Mouse (Mus musculus): Measurements from ENCODE around the gene Txn2. TPM values are rescaled to one million over a fixed set of nuclear protein-coding genes. Genes with fewer than 3 reads are reported as not detected.

Gene Txn2
- 10 to 100 TPM; 22.6 to 79.9 (median 50.3) TPM for total RNA-seq (2018; cell fraction: chromatin; rRNA removed)
- 100 to 1,000 TPM in 23 of 26 experiments, 10 to 100 TPM in 3; 92.0 to 152 (median 128) TPM for total RNA-seq (2018; cell fraction: cytosol; rRNA removed)
- 10 to 100 TPM; 22.5 to 86.7 (median 50.0) TPM for total RNA-seq (2018; cell fraction: nucleus; rRNA removed)
- polyA plus RNA-seq (2018), result 106 to 159 TPM (median 117 TPM) in 3 replicates

- H3K27ac ChIP-seq, result peak within 1 kb of the TSS; percentile 62
- peaks cover 22% of the 10 kb centered on the region for H3K79me2 ChIP-seq (ENCODE audit: inconsistent target)
- peak within 1 kb of the TSS; percentile 55 for H3K4me3 ChIP-seq (ENCODE audit: inconsistent target)
- peaks cover 22% of the 10 kb centered on the region for H3K36me3 ChIP-seq (ENCODE audit: inconsistent target)
- WGBS (ENCODE audit: missing documents), result under 1% methylated on average over 34 of the region's 34 CpGs
Measured at GRCm38 (mm10) chr15:77928673-77929331, at the start of gene Txn2. Gene Txn2, minus strand, starts transcription at chr15:77929006.

DNA sequence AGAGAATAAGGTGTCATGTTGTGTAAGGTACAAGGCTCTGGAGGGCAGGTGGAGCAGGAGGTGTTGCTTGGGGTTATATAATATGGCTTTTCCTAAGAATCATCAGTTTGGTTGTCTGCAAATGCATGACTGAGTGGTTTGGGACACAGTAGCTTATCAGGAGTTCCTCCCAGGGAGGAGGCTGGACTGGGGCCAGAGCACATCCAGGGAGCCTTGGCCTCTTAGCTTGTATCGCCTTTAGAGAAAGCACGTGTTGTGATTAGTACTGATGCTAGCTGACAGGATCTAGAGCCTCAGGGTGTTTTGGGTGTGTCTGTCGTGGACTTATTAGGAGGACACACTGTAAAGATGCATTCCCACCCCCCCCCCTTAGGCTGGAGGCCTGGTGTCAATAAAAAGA, 48.9 kb upstream of the Txn2 start:
- Histone ChIP-seq H3K79me2 (ENCODE audit: inconsistent target) (no peaks in the 10 kb centered on the region), H3K4me3 (ENCODE audit: inconsistent target) (no peak overlapping the region), H3K36me3 (ENCODE audit: inconsistent target) (no peaks in the 10 kb centered on the region), H3K27ac (no peak overlapping the region)
- WGBS (ENCODE audit: missing documents), result 78% methylated on average over 3 of the region's 3 CpGs

DNA sequence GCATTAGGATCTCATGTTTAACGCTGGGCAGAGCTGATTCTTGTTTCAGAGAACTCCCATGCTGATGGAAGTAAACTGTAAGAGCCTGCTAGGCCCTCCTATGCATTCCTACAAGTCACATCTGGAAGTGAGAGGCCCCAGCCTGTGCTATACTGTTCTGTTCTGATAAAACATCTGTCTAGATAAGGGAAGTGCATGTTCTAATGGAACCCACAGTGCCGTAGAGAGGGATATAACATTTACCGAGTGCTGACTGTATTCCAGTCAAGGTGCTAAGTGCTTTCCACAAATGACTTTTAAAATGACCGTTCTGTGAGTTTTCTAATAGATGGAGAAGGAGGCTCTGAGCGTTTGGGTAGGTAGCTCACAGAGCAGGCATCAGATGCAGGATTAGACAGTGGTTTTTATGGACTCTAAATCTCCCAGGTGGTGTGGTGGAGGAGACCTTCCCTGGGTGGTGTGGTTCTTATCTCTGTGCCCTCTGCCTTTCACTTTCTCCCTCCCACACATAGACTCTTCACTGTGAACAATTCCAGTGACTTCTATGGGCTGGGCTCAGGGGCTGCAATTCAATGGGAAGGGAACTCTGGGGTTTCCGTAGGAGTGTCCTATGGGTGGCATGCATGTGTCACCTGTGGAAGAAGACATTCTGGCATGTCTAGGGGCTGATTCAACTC, 45.5 kb upstream of the Txn2 start:
- H3K79me2 ChIP-seq (ENCODE audit: inconsistent target), result peaks cover 13% of the 10 kb centered on the region
- 73% methylated on average over 6 of the region's 6 CpGs for WGBS (ENCODE audit: missing documents)
- no peak overlapping the region for H3K27ac ChIP-seq
- no peaks in the 10 kb centered on the region for H3K36me3 ChIP-seq (ENCODE audit: inconsistent target)
- no peak overlapping the region for H3K4me3 ChIP-seq (ENCODE audit: inconsistent target)

- Histone ChIP-seq H3K4me3 (ENCODE audit: inconsistent target) (peak within 1 kb of the TSS; percentile 96), H3K79me2 (ENCODE audit: inconsistent target) (peaks cover 31% of the 10 kb centered on the region), H3K27ac (peak within 1 kb of the TSS; percentile 92), H3K36me3 (ENCODE audit: inconsistent target) (peaks cover 26% of the 10 kb centered on the region)
- 1% methylated on average over 71 of the region's 72 CpGs for WGBS (ENCODE audit: missing documents)
Measured at GRCm38 (mm10) chr15:77970470-77971292, 41.9 kb upstream of the Txn2 start, which contains the start of gene Eif3d. Gene Eif3d, minus strand, starts transcription at chr15:77970813.

DNA sequence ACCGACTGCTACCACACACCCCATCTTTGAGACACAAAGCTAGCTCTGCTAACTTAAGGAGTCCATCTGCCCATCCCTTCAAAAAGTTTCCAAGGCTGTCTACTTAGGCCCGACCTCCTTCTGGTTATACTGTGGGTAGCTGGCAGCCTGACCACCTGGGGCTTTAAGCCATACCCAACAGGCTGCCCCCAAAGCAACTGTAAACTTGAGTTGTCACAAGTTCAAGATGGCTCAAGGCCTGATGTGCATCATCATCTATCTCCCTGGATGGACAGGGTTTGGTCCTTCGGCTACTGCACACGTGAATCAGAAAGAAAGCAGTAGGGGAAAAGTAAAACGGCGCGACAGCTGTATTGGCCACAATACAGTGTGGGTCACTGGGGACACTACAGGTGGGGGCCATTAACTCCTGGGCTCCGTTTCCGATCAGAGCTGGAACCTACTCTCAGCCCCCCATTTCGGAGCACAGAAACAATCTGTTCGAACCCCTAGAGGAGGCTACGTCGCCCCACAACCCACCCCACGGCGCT, 41.2 kb upstream of the Txn2 start:
- Histone ChIP-seq H3K4me3 (ENCODE audit: inconsistent target) (peak overlapping the region; percentile 96), H3K36me3 (ENCODE audit: inconsistent target) (peaks cover 33% of the 10 kb centered on the region), H3K27ac (peak overlapping the region; percentile 92), H3K79me2 (ENCODE audit: inconsistent target) (peaks cover 31% of the 10 kb centered on the region)
- under 1% methylated on average over 15 of the region's 15 CpGs for WGBS (ENCODE audit: missing documents)

DNA sequence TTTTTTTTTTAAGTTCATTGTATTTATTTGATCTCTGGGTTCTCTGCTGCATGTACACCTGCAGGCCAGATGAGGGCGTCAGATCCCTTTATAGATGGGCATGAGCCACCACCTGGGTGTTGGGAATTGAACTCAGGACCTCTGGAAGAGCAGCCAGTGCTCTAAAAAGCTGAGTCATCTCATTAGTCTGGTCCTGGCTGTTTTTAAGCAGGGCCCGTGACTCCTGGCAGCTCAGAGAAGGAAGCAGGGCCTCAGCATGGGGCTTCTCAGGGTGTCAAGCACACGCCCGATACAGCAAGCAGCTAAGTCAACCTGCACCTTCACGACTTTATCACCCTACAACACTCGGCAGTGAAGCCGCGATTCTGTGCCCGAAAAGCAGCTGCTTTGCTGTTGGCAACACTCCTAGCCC, 36.3 kb upstream of the Txn2 start:
- Histone ChIP-seq H3K27ac (no peak overlapping the region), H3K4me3 (ENCODE audit: inconsistent target) (no peak overlapping the region), H3K79me2 (ENCODE audit: inconsistent target) (peaks cover 26% of the 10 kb centered on the region), H3K36me3 (ENCODE audit: inconsistent target) (peaks cover 82% of the 10 kb centered on the region)
- WGBS (ENCODE audit: missing documents), result 77% methylated on average over 9 of the region's 9 CpGs

DNA sequence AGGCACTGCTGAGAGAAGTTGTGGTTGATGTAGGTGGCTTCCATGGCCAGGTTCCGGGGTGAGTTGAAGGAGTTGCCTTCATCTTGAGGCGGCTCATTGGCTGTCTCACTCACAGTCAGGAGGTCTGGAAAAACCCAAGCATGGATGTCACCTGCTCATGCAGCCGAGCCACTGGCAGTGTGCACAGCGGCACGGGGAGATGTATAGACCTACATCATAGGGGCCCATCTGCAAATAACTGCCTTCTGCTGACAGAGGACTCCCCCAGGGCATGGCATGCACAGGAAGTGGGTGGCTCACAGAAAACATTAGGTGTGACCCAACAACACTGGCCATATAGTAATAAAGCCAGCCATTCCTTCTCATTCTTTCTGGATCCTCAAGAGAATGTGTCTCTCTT, 33.6 kb upstream of the Txn2 start:
- WGBS (ENCODE audit: missing documents), result 98% methylated on average over 5 of the region's 5 CpGs
- H3K36me3 ChIP-seq (ENCODE audit: inconsistent target), result peaks cover 90% of the 10 kb centered on the region
- H3K27ac ChIP-seq, result no peak overlapping the region
- H3K79me2 ChIP-seq (ENCODE audit: inconsistent target), result no peaks in the 10 kb centered on the region
- no peak overlapping the region for H3K4me3 ChIP-seq (ENCODE audit: inconsistent target)

GRCm38 (mm10) chr15:77960693-77961092, 31.9 kb upstream of the Txn2 start:
- H3K27ac ChIP-seq, result no peak overlapping the region
- no peak overlapping the region for H3K4me3 ChIP-seq (ENCODE audit: inconsistent target)
- no peaks in the 10 kb centered on the region for H3K79me2 ChIP-seq (ENCODE audit: inconsistent target)
- peaks cover 73% of the 10 kb centered on the region for H3K36me3 ChIP-seq (ENCODE audit: inconsistent target)
- WGBS (ENCODE audit: missing documents), result 95% methylated on average over 6 of the region's 6 CpGs

DNA sequence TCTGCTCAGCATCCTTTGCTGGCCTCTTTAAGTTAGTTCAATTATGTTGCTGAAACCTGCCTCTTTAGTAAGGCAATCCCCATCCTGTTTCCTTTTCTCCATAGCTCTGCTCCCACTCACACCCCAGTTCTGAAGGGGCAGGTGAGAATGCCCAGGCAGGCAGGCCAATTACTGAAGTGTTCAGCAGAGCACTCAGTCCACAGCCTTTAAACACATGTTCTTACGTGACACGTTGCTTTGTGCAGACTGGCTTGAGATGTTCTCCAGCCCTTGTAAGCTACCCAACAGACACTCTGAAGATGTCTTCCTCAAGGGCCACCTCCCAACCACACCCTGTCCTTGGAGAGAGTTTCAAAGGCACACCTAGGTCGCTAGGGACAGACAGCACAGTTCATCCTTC, 29.3 kb upstream of the Txn2 start:
- Histone ChIP-seq H3K36me3 (ENCODE audit: inconsistent target) (peaks cover 47% of the 10 kb centered on the region), H3K79me2 (ENCODE audit: inconsistent target) (no peaks in the 10 kb centered on the region), H3K27ac (no peak overlapping the region), H3K4me3 (ENCODE audit: inconsistent target) (no peak overlapping the region)
- WGBS (ENCODE audit: missing documents), result 82% methylated on average over 3 of the region's 3 CpGs

- WGBS (ENCODE audit: missing documents), result 66% methylated on average over 5 of the region's 5 CpGs
- H3K27ac ChIP-seq, result no peak overlapping the region
- no peak overlapping the region for H3K4me3 ChIP-seq (ENCODE audit: inconsistent target)
- H3K79me2 ChIP-seq (ENCODE audit: inconsistent target), result no peaks in the 10 kb centered on the region
- H3K36me3 ChIP-seq (ENCODE audit: inconsistent target), result peaks cover 47% of the 10 kb centered on the region
Measured at GRCm38 (mm10) chr15:77957625-77958024, 28.8 kb upstream of the Txn2 start.

GRCm38 (mm10) chr15:77956404-77956901, 27.6 kb upstream of the Txn2 start, which contains the start of gene Foxred2:
Gene Foxred2, minus strand, starts transcription at chr15:77956722.
- no peaks in the 10 kb centered on the region for H3K79me2 ChIP-seq (ENCODE audit: inconsistent target)
- H3K27ac ChIP-seq, result no peak within 1 kb of the TSS
- WGBS (ENCODE audit: missing documents), result under 1% methylated on average over 36 of the region's 39 CpGs
- H3K4me3 ChIP-seq (ENCODE audit: inconsistent target), result peak within 1 kb of the TSS; percentile 31
- H3K36me3 ChIP-seq (ENCODE audit: inconsistent target), result peaks cover 43% of the 10 kb centered on the region

GRCm38 (mm10) chr15:77955440-77956403, 26.9 kb upstream of the Txn2 start:
- 36% methylated on average over 52 of the region's 52 CpGs for WGBS (ENCODE audit: missing documents)
- H3K27ac ChIP-seq, result no peak overlapping the region
- H3K79me2 ChIP-seq (ENCODE audit: inconsistent target), result no peaks in the 10 kb centered on the region
- peaks cover 36% of the 10 kb centered on the region for H3K36me3 ChIP-seq (ENCODE audit: inconsistent target)
- peak overlapping the region; percentile 31 for H3K4me3 ChIP-seq (ENCODE audit: inconsistent target)

DNA sequence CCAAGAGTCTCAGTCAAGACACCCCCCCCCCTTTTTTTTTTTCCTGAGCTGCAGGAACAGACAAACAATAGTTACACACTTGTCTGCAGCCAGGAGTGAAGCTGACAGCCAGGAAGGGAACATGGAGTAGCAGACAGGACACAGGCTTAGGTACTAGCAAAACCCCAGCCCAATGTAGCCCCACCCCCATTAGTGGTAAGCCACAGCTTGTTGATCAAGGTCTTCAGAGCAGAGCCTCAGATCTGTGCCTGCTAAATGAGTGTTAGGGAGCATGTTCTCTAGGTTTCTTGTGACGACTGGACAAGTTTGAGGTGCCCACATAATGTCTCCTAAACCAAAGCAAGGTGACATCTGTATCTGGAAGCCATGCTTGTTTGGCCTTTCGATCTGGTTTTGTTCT, 25.6 kb upstream of the Txn2 start:
- peaks cover 22% of the 10 kb centered on the region for H3K36me3 ChIP-seq (ENCODE audit: inconsistent target)
- H3K4me3 ChIP-seq (ENCODE audit: inconsistent target), result no peak overlapping the region
- 96% methylated on average over 2 of the region's 2 CpGs for WGBS (ENCODE audit: missing documents)
- no peak overlapping the region for H3K27ac ChIP-seq
- H3K79me2 ChIP-seq (ENCODE audit: inconsistent target), result no peaks in the 10 kb centered on the region

All from macrophage (primary cell).